Mouse (Mus musculus) liver, postnatal 0 days (tissue): ENCODE data around the gene Pacrg. TPM values are rescaled to one million over a fixed set of nuclear protein-coding genes. Genes with fewer than 3 reads are reported as not detected.

Experiments
- ATAC-seq: fragments of 200-750 bp; cut with Nextera tagmentation; 2 replicates; pipeline ENCODE4 v1.8.0; 2017; ENCODE audit warnings: mild to moderate bottlenecking, moderate library complexity
- DNase-seq: peaks from one replicate; pipeline ENCODE4 v3.0.0-alpha.2; 2016
- H3K27ac ChIP-seq: fragments of 300-500 bp; sonication (generic); 2 replicates; pipeline ENCODE4 v1.5.1; 2014; ENCODE audit warnings: antibody characterized with exemption, moderate library complexity, mild to moderate bottlenecking, low read depth
- H3K27me3 ChIP-seq: fragments of 300-500 bp; sonication (generic); 2 replicates; pipeline ENCODE4 v1.6.1; 2014; ENCODE audit warnings: low read length, control low read depth, mixed read lengths; ENCODE audit not compliant: insufficient read depth
- H3K36me3 ChIP-seq: fragments of 300-500 bp; sonication (generic); replicated peaks from 2 replicates; pipeline ENCODE4 v1.6.1; 2014; ENCODE audit warnings: mild to moderate bottlenecking, control low read depth, low read length, moderate library complexity, mixed read lengths; ENCODE audit not compliant: insufficient read depth
- H3K4me1 ChIP-seq: fragments of 300-500 bp; sonication (generic); 2 replicates; pipeline ENCODE4 v1.6.1; 2014; ENCODE audit warnings: antibody characterized with exemption, mild to moderate bottlenecking, control low read depth; ENCODE audit not compliant: insufficient read depth
- H3K4me2 ChIP-seq: fragments of 300-500 bp; sonication (generic); 2 replicates; pipeline ENCODE4 v1.6.1; 2014; ENCODE audit warnings: low read depth, mild to moderate bottlenecking, low read length, moderate library complexity, mixed read lengths
- H3K4me3 ChIP-seq: fragments of 300-500 bp; sonication (generic); 2 replicates; pipeline ENCODE4 v1.5.1; 2014; ENCODE audit warnings: low read depth, low read length
- H3K9ac ChIP-seq: fragments of 300-500 bp; sonication (generic); replicated peaks from 2 replicates; pipeline ENCODE4 v1.6.1; 2014; ENCODE audit warnings: mild to moderate bottlenecking, moderate library complexity
- H3K9me3 ChIP-seq: fragments of 300-500 bp; sonication (generic); 2 replicates; pipeline ENCODE4 v1.6.1; 2016; ENCODE audit warnings: mild to moderate bottlenecking, control low read depth, low read length, mixed read lengths
- CTCF ChIP-seq: sonication (generic); IDR thresholded peaks from 2 replicates; pipeline ENCODE4 v1.5.1; 2016; ENCODE audit warnings: antibody characterized with exemption, low read depth
- EP300 ChIP-seq: IDR thresholded peaks from 2 replicates; pipeline ENCODE4 v1.6.1; 2016; ENCODE audit warnings: antibody characterized with exemption, low read depth, mild to moderate bottlenecking
- WGBS: fragments of 180-500 bp; shearing (Covaris S2); extraction: QIAGEN DNeasy Blood & Tissue Kit; methylation state at CpG from one replicate; pipeline ENCODE4 v1.1.7; 2014; ENCODE audit not compliant: insufficient replicate concordance; 5-methylcytosine and 5-hydroxymethylcytosine counted together
- polyA plus RNA-seq: library from polyadenylated mRNA; unstranded; fragments of >200 nt; fragmentation: Nextera tagmentation; extraction: Ambion mirVana; gene quantifications from 2 replicates; pipeline ENCODE4 v1.2.1, GENCODE M21; 2015

Pacrg gene
- polyA plus RNA-seq, 1 experiment from 2014 or later = not detected

- Histone ChIP-seq H3K4me3 (no peak overlapping the region), H3K4me2 (no peak overlapping the region), H3K36me3 (no peaks in the 10 kb centered on the region), H3K4me1 (0 out of 2 replicates have a peak, but pooled peaks cover 2% of the 10 kb centered on the region), H3K9ac (no peak overlapping the region), H3K27ac (no peak overlapping the region), H3K9me3 (no peaks in the 10 kb centered on the region), H3K27me3 (no peaks in the 10 kb centered on the region)
- 78% methylated on average over 9 of the region's 9 CpGs for WGBS
- TF ChIP-seq CTCF (no peak), EP300 (no peak)
- ATAC-seq (no peak), DNase-seq (no peak)
Measured at GRCm38 (mm10) chr17:10413870-10414269, 426.2 kb downstream of the Pacrg start.

- Histone ChIP-seq H3K9me3 (no peaks in the 10 kb centered on the region), H3K4me2 (no peak overlapping the region), H3K9ac (no peak overlapping the region), H3K4me1 (0 out of 2 replicates have a peak, but pooled peaks cover 2% of the 10 kb centered on the region), H3K36me3 (no peaks in the 10 kb centered on the region), H3K27me3 (no peaks in the 10 kb centered on the region), H3K27ac (no peak overlapping the region), H3K4me3 (no peak overlapping the region)
- ATAC-seq = no peak
- TF ChIP-seq CTCF = no peak
- no peak for TF ChIP-seq EP300
- no peak for DNase-seq
- 68% methylated on average over 8 of the region's 8 CpGs for WGBS
Measured at GRCm38 (mm10) chr17:10410597-10411476, 429.3 kb downstream of the Pacrg start.

DNA sequence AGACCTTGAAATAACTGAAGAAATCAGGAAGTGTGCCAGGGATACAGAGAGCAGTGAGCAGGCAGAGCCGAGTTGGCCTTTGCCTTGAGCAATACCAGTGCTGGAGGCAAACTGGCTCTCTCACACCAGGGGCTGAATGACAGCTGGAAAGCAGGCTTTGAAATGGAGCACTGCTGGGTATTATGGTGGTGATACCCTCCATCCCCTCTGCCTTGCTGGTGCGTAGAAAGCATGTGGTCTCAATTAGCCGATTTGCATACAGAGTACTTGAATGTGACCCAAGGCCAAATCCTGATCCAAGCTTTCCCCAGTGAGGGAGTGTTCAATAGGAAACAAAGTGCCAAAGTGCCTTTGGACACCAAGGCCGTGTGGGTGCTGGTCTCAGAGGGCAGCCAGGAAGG is 431.4 kb downstream of the Pacrg start:
- ATAC-seq = no peak
- Histone ChIP-seq H3K27ac (no peak overlapping the region), H3K4me3 (no peak overlapping the region), H3K9ac (no peak overlapping the region), H3K36me3 (no peaks in the 10 kb centered on the region), H3K9me3 (no peaks in the 10 kb centered on the region), H3K4me2 (no peak overlapping the region), H3K4me1 (no peaks in the 10 kb centered on the region), H3K27me3 (no peaks in the 10 kb centered on the region)
- DNase-seq = no peak
- 66% methylated on average over 4 of the region's 4 CpGs for WGBS
- TF ChIP-seq EP300 (no peak), CTCF (no peak)

DNA sequence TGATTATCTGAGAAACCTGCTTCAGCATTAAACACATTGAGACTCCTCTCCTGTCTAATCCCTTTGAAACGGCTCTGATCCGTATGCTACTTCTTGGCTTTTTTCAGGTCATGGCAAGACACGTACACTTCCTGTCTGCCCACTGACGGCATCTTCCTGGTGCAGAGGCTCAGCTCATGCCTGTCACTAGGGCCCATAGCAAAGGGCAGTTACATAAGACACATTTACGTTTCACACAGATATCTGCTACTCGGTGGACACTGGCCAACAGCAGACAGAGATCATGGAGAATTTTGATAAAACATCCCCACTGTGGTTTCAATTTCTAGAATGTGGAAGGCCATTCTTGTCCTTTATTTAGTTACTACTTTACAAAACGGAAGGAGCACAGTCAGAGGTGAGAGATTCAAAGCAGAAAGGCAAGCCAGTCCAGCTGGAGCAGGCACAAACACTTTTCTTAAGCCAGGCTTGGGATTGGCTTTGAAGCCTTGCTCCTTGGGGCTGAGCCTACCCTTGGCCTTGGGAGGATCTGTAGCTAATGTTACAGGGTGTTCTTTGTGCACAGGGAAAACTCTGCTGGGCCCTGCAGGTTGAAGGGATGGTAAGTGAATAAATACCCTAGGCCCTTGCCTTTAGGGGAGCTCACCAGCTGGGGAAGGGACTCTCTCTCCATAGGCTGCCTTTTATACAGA is 432.9 kb downstream of the Pacrg start:
- H3K27ac ChIP-seq = no peak overlapping the region
- no peak overlapping the region for H3K4me2 ChIP-seq
- H3K36me3 ChIP-seq = no peaks in the 10 kb centered on the region
- no peak overlapping the region for H3K4me3 ChIP-seq
- no peaks in the 10 kb centered on the region for H3K27me3 ChIP-seq
- H3K4me1 ChIP-seq = no peaks in the 10 kb centered on the region
- DNase-seq (no peak), ATAC-seq (no peak)
- H3K9ac ChIP-seq = no peak overlapping the region
- TF ChIP-seq EP300 (no peak), CTCF (no peak)
- WGBS = 48% methylated on average over 7 of the region's 7 CpGs
- H3K9me3 ChIP-seq = no peaks in the 10 kb centered on the region

DNA sequence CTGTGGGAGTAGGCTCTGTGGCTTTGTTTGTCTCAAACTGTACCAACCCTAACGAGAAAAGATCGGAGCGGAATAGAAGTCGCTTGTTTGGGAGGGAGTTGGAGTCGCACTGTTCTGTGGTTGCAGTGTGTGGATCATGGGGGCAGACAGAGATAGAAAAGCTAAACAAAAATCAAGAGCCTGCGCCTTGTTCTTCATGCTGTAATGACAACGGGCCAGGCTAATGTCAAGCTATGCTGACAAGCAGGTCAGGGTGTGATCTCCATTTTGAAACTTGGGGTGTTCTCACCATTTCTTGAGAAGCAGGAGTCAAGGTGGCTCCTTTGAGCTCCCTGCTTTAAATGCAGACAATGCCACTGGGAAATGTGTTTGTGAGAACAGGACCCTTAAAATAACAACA is 433.8 kb downstream of the Pacrg start:
- no peaks in the 10 kb centered on the region for H3K36me3 ChIP-seq
- no peak overlapping the region for H3K4me3 ChIP-seq
- no peaks in the 10 kb centered on the region for H3K4me1 ChIP-seq
- no peak overlapping the region for H3K4me2 ChIP-seq
- no peaks in the 10 kb centered on the region for H3K9me3 ChIP-seq
- WGBS = 72% methylated on average over 7 of the region's 7 CpGs
- TF ChIP-seq EP300 = no peak
- DNase-seq (no peak), ATAC-seq (no peak)
- no peak overlapping the region for H3K27ac ChIP-seq
- H3K27me3 ChIP-seq = no peaks in the 10 kb centered on the region
- no peak overlapping the region for H3K9ac ChIP-seq

DNA sequence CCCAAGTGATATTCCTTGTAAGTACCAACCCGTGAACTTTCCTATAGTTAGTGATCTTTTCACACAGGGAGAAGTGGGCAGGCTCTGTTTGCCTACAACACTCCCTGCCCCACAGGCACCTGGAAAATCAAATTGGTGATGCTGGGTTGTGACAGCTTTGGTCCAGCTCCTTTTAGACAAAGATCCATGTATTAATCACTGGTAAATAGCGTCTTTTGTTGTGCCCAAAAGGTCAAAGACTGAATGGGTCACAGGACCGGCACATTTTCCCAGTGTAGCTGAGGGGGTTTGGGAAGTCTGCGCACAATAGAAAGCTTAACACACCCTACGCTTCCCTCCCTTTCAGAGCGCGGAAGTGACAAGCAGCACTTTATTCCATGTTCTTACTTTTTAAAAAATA is 434.2 kb downstream of the Pacrg start:
- H3K4me1 ChIP-seq = no peaks in the 10 kb centered on the region
- ATAC-seq (no peak), DNase-seq (no peak)
- 71% methylated on average over 7 of the region's 7 CpGs for WGBS
- H3K36me3 ChIP-seq = no peaks in the 10 kb centered on the region
- TF ChIP-seq CTCF (no peak), EP300 (no peak)
- no peaks in the 10 kb centered on the region for H3K27me3 ChIP-seq
- H3K4me2 ChIP-seq = no peak overlapping the region
- H3K9me3 ChIP-seq = no peaks in the 10 kb centered on the region
- no peak overlapping the region for H3K4me3 ChIP-seq
- H3K9ac ChIP-seq = no peak overlapping the region
- H3K27ac ChIP-seq = no peak overlapping the region
